Mouse (Mus musculus) liver, embryonic 16.5 days (tissue): ENCODE measurements at regions not wholly inside any gene's neighbourhood (a gene's known extent, or its start where the extent isn't known, plus 50 kb on each side); places are given as distances from the start of the nearest gene placed in this dataset.
"Not testable (repeated sequence)": the region's sequence is repeated elsewhere in the genome, so short reads cannot be mapped to it uniquely, and the experiment has no call there.

ENCODE experiments used
- ATAC-seq: fragments of 200-750 bp; cut with Nextera tagmentation; 2 replicates; pipeline ENCODE4 v1.8.0; 2017; ENCODE audit warnings: low read depth, mild to moderate bottlenecking, moderate number of reproducible peaks, moderate library complexity
- H3K27ac ChIP-seq: fragments of 300-500 bp; sonication (generic); 2 replicates; pipeline ENCODE4 v1.5.1; 2014; ENCODE audit warnings: mild to moderate bottlenecking, low read length
- H3K27me3 ChIP-seq: fragments of 300-500 bp; sonication (generic); 2 replicates; pipeline ENCODE4 v1.6.1; 2014; ENCODE audit warnings: low read depth, low read length, mixed read lengths; ENCODE audit not compliant: control insufficient read depth, insufficient read depth
- H3K36me3 ChIP-seq: fragments of 300-500 bp; sonication (generic); 2 replicates; pipeline ENCODE4 v1.6.1; 2014; ENCODE audit warnings: mild to moderate bottlenecking; ENCODE audit not compliant: control insufficient read depth, insufficient read depth
- H3K4me1 ChIP-seq: fragments of 300-500 bp; sonication (generic); 2 replicates; pipeline ENCODE4 v1.6.1; 2014; ENCODE audit warnings: low read depth, low read length, mixed read lengths; ENCODE audit not compliant: control insufficient read depth
- H3K4me2 ChIP-seq: fragments of 300-500 bp; sonication (generic); 2 replicates; pipeline ENCODE4 v1.6.1; 2014; ENCODE audit warnings: low read depth, low read length, mixed read lengths
- H3K4me3 ChIP-seq: fragments of 300-500 bp; sonication (generic); 2 replicates; pipeline ENCODE4 v1.5.1; 2014; ENCODE audit warnings: low read depth, mild to moderate bottlenecking, low read length
- H3K9ac ChIP-seq: fragments of 300-500 bp; sonication (generic); 2 replicates; pipeline ENCODE4 v1.6.1; 2014; ENCODE audit warnings: low read depth, low read length
- H3K9me3 ChIP-seq: fragments of 300-500 bp; sonication (generic); replicated peaks from 2 replicates; pipeline ENCODE4 v1.6.1; 2016; ENCODE audit warnings: low read length; ENCODE audit not compliant: control insufficient read depth
- WGBS: fragments of 180-500 bp; shearing (Covaris S2); extraction: QIAGEN DNeasy Blood & Tissue Kit; methylation state at CpG from one replicate; pipeline ENCODE4 v1.1.7; 2014; ENCODE audit not compliant: insufficient replicate concordance; 5-methylcytosine and 5-hydroxymethylcytosine counted together

GRCm38 (mm10) chr17:50346451-50347192 is 53.2 kb upstream of the Dazl start:
- 52% methylated on average over 7 of the region's 7 CpGs for WGBS
- H3K9me3 ChIP-seq, result no peaks in the 10 kb centered on the region
- no peak overlapping the region for H3K9ac ChIP-seq
- no peak overlapping the region for H3K27ac ChIP-seq
- ATAC-seq, result no peak
- no peaks in the 10 kb centered on the region for H3K36me3 ChIP-seq
- no peaks in the 10 kb centered on the region for H3K27me3 ChIP-seq
- H3K4me3 ChIP-seq, result no peak overlapping the region
- H3K4me2 ChIP-seq, result no peak overlapping the region
- H3K4me1 ChIP-seq, result no peaks in the 10 kb centered on the region; the same call in 1 of the 2 replicates

GRCm38 (mm10) chr17:50353818-50354217 is 60.4 kb upstream of the Dazl start:
- H3K4me3 ChIP-seq, H3K4me2 ChIP-seq, H3K9ac ChIP-seq, ATAC-seq, H3K27me3 ChIP-seq, H3K36me3 ChIP-seq, H3K4me1 ChIP-seq, H3K27ac ChIP-seq, H3K9me3 ChIP-seq: not testable (repeated sequence)
- 46% methylated on average over 2 of the region's 2 CpGs for WGBS

- Histone ChIP-seq H3K9ac (no peak overlapping the region), H3K27me3 (no peaks in the 10 kb centered on the region), H3K36me3 (no peaks in the 10 kb centered on the region), H3K27ac (no peak overlapping the region), H3K4me1 (no peaks in the 10 kb centered on the region), H3K9me3 (no peaks in the 10 kb centered on the region), H3K4me3 (no peak overlapping the region), H3K4me2 (no peak overlapping the region)
- WGBS, result 69% methylated on average over 6 of the region's 6 CpGs
- no peak for ATAC-seq
Measured at GRCm38 (mm10) chr17:50354357-50354756, 60.9 kb upstream of the Dazl start.

GRCm38 (mm10) chr17:50361657-50362233 is 68.3 kb upstream of the Dazl start:
- no peak overlapping the region for H3K27ac ChIP-seq
- H3K27me3 ChIP-seq, result no peaks in the 10 kb centered on the region
- H3K36me3 ChIP-seq, result no peaks in the 10 kb centered on the region
- no peaks in the 10 kb centered on the region for H3K9me3 ChIP-seq
- WGBS, result 51% methylated on average over 9 of the region's 9 CpGs
- no peaks in the 10 kb centered on the region for H3K4me1 ChIP-seq
- no peak overlapping the region for H3K4me3 ChIP-seq
- ATAC-seq, result no peak
- H3K9ac ChIP-seq, result no peak overlapping the region
- no peak overlapping the region for H3K4me2 ChIP-seq

GRCm38 (mm10) chr17:50365396-50365795 is 72.0 kb upstream of the Dazl start:
- H3K36me3 ChIP-seq, result no peaks in the 10 kb centered on the region
- no peak overlapping the region for H3K9ac ChIP-seq
- no peaks in the 10 kb centered on the region for H3K4me1 ChIP-seq
- no peak overlapping the region for H3K4me2 ChIP-seq
- ATAC-seq, result no peak
- H3K9me3 ChIP-seq, result no peaks in the 10 kb centered on the region
- H3K4me3 ChIP-seq, result no peak overlapping the region
- H3K27ac ChIP-seq, result no peak overlapping the region
- H3K27me3 ChIP-seq, result no peaks in the 10 kb centered on the region
- 77% methylated on average over 7 of the region's 7 CpGs for WGBS

GRCm38 (mm10) chr17:50366181-50366580 is 72.7 kb upstream of the Dazl start:
- H3K9me3 ChIP-seq, result no peaks in the 10 kb centered on the region
- no peak overlapping the region for H3K27ac ChIP-seq
- ATAC-seq, result no peak
- no peaks in the 10 kb centered on the region for H3K27me3 ChIP-seq
- no peak overlapping the region for H3K4me2 ChIP-seq
- H3K9ac ChIP-seq, result no peak overlapping the region
- no peaks in the 10 kb centered on the region for H3K4me1 ChIP-seq
- no peak overlapping the region for H3K4me3 ChIP-seq
- WGBS, result 64% methylated on average over 5 of the region's 5 CpGs
- no peaks in the 10 kb centered on the region for H3K36me3 ChIP-seq

- Histone ChIP-seq H3K36me3 (no peaks in the 10 kb centered on the region), H3K9ac (no peak overlapping the region), H3K27me3 (no peaks in the 10 kb centered on the region), H3K4me1 (no peaks in the 10 kb centered on the region), H3K4me3 (no peak overlapping the region), H3K4me2 (no peak overlapping the region), H3K9me3 (no peaks in the 10 kb centered on the region), H3K27ac (no peak overlapping the region)
- no peak for ATAC-seq
- WGBS, result 52% methylated on average over 6 of the region's 6 CpGs
Measured at GRCm38 (mm10) chr17:50369216-50369875, 75.9 kb upstream of the Dazl start.

- no peak overlapping the region for H3K4me2 ChIP-seq
- H3K36me3 ChIP-seq, result no peaks in the 10 kb centered on the region
- no peak overlapping the region for H3K27ac ChIP-seq
- H3K4me1 ChIP-seq, result no peaks in the 10 kb centered on the region
- H3K27me3 ChIP-seq, result no peaks in the 10 kb centered on the region
- no peak for ATAC-seq
- no peak overlapping the region for H3K4me3 ChIP-seq
- 65% methylated on average over 1 of the region's 1 CpGs for WGBS
- H3K9me3 ChIP-seq, result no peaks in the 10 kb centered on the region
- H3K9ac ChIP-seq, result no peak overlapping the region
Measured at GRCm38 (mm10) chr17:50370484-50370883, 77.0 kb upstream of the Dazl start.

GRCm38 (mm10) chr17:50373496-50374141 is 80.2 kb upstream of the Dazl start:
- H3K27ac ChIP-seq, result no peak overlapping the region
- no peaks in the 10 kb centered on the region for H3K27me3 ChIP-seq
- H3K4me1 ChIP-seq, result no peaks in the 10 kb centered on the region
- no peak overlapping the region for H3K9ac ChIP-seq
- no peak overlapping the region for H3K4me2 ChIP-seq
- 60% methylated on average over 5 of the region's 5 CpGs for WGBS
- no peaks in the 10 kb centered on the region for H3K36me3 ChIP-seq
- ATAC-seq, result no peak
- H3K4me3 ChIP-seq, result no peak overlapping the region
- no peaks in the 10 kb centered on the region for H3K9me3 ChIP-seq
